Mouse (Mus musculus): ENCODE measurements around the gene Ggps1.
A peak's percentile ranks its signal among the peaks of the same experiment; 100 is the strongest.
"Not testable (repeated sequence)": the region's sequence is repeated elsewhere in the genome, so short reads cannot be mapped to it uniquely, and the experiment has no call there.

The Ggps1 gene

GRCm38 (mm10) chr13:14035875-14036630 is 27.2 kb downstream of the Ggps1 start:
- no peak for DNase-seq

GRCm38 (mm10) chr13:14035352-14035751 is 27.9 kb downstream of the Ggps1 start:
- not testable (repeated sequence) for DNase-seq

GRCm38 (mm10) chr13:14034073-14034348 is 29.3 kb downstream of the Ggps1 start:
- no peak for DNase-seq

- no peak for DNase-seq
Observed at GRCm38 (mm10) chr13:14033309-14034072, 29.8 kb downstream of the Ggps1 start.

DNA sequence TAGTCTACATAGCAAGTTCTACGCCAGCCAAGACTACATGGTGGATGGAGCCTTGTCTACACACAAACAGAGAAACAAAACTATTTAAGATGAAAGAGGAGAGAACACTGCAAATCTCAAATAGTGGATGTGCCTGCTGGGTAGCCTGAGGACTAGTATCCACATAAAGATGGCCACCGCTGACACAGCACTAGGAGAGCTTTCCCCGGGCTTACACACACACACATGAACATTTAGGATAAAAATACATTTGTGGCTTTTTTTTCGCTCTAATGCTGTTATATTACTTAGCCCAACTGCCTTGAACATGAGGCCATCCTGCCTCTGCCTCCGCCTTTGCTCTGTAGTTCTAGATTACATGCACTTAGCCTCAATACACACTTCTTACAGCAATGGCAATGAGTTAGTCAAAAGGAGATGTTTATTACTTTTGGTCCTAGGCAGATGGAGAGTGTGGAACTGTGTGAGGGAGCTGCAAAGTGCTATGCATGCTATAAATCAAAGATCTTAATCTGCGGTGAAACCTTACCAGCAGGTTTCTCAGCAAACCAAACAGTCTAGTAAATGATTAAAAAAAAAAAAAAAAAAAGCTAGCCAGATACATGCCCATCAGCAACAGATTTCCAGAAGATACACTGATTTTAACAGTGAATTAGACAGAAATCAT is 37.0 kb downstream of the Ggps1 start:
- no peak for DNase-seq

GRCm38 (mm10) chr13:14025554-14025953 is 37.7 kb downstream of the Ggps1 start:
- no peak for DNase-seq

DNA sequence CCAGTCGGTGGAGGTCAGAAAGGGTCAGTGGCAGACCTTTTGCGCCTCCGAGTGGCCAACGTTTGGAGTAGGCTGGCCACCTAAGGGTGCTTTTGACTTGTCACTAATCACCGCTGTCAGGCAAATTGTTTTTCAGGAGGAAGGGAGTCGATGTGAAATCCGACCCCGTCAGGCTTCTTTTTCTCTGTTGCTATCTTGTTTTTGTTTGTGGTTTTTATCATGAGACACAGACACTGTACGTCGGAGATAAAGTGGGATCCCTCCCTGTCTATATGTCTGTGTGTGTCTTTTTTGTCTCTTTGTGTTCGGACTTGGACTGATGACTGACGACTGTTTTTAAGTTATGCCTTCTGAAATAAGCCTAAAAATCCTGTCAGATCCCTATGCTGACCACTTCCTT is 41.9 kb downstream of the Ggps1 start:
- not testable (repeated sequence) for DNase-seq

DNA sequence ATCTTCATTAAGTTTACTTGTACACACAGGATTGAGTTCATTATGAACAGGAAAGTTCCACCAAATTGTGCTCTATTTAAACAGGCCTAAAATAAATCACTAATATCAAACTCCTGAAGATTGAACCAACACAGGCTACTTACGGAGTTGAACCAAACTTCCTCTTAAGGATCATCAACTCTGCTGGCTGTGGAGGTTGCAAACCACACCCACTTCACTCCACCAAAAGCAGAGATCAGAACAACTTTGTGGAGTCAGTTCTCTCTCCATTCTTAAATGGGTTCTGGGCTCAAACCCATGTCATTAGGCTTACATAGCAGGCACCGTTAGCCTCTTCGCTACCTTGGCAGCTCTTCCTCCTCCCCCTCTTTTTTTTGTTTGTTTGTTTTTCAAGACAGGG is 44.4 kb downstream of the Ggps1 start:
- no peak for DNase-seq

DNA sequence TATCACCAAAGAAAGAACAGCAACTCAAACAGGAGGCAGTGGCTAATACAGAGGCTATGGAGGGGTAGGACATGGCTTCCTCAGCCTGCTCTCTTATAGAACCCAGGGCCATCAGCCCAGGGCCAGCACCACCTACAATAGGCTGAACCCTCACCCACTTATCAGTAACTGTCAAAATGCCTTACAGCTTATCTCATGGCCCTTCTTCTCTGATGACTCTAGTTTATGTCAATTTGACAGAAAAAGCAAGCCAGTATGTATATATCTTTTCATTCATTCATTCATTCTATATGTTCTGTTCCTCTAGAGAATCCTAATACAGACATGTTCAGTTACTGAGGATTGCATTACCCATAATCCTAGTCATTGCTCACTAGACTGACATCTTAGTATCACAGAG is 45.0 kb downstream of the Ggps1 start:
- DNase-seq: no peak

DNA sequence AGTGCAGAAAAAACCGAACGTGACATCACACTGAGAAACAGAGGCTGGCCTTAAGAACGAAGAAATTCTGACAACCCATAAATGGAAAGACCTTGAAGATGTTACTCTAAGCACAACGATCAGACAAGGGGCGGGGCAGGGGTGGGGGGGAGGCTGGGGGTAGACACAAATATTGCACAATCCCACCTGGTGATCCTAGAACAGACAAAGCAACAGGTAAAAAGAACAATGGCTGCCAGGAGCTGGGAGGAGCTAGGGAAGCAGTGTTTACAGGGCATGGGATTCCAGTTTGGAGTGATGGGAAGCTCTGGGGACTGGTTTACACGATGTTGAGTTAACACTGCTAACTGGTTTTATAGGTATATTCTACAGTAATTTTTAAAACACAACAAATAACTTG is 47.7 kb downstream of the Ggps1 start:
- DNase-seq: no peak

DNA sequence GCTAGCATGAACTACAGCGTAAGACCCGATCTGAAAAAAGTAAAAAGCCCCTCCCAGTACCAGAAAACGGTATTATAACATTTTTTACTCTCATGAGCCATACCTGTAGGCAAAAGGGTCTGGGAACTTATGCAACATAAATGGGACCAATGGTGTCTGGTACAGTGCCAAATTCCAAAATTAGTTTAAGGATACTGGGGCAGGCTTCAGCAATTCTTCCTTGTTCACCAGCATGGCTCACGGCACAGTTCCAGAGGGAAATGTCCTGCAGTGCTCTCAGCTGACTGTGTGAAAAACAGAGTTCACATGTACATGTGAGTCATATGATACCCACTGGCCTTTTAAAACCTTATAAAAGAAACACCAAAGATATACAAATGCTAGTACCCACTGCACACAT is 48.7 kb downstream of the Ggps1 start:
- no peak for DNase-seq

DNA sequence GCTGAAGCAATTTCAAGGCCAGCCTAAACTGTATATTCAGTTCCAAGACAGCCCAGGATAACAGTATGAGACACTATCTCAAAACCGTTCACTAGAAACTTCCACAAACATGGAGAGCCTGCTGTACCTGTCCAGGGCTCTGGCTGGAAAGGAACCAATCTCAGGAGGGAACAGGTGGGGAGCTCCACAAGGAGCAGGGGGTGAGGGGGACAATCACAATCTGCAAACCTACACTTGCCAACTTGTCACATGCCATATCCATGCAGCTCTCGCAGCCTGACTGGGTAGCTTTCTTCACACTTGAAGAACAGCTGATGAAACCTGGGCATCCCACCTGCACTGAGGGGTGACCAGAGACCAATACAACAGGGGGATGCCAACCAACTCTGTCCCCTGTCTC is 49.3 kb downstream of the Ggps1 start:
- DNase-seq: no peak

DNA sequence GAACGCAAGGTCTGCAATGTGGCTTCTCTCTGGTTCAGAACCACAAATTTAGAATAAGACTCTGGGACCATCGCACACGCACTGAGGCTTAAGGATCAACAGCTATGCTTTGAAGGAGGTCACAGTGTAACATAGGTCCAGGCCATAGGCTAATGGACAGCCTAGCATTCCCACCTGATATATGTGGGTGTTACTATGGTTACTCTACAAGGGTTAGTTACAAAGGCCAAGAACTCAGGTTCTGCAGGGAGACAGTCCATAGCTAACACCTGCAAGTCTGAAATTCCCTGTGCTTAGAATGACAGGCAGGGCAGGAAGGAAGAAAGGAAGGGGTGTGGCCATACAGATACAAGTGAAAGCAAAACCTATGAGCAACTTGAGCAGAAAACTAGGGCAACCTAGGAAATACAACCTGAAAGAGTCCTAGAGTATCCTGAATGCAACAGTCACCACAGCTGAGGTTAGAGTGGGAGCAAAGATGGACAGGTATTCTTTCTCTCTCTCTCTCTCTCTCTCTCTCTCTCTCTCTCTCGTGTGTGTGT is 51.8 kb downstream of the Ggps1 start:
- no peak for DNase-seq

DNA sequence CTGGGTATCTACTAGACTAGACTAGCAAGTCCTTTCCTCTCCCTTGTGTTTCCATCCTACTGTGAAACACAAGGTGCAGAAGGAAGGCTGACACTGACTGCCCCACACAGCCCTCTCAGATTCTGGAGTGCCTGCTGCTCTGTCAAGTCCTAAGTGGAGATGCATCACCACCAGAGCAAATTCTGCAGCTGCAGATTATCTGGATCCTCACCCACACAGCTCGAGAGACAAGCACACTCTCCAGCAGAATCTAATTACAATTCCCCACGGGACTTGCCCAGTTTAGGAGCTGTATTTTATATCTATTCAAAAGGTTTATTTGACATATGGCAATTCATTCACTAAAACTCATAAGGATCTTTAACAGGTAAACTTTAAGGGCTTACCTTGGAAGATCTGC is 57.2 kb downstream of the Ggps1 start:
- no peak for DNase-seq

DNA sequence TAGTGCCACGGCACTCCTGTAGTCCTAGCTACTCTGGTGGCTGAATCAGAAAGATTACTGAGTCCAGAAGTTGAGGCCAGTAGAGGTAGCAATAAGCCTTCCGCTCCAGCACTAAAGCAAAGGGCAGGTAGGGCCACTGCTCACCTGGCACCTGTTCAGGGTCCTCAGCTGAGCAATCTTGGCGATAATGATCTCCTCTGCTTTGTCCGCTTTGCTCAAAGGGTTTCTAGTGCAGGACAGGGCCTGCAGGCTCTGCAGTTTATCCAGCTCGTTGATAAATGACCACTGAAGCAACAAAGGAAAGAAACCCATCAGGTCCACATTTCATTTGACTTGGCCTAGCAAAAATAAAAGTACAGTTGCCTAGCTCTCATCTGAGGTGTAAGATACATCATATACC is 58.3 kb downstream of the Ggps1 start:
- peak; percentile 5 for DNase-seq

DNA sequence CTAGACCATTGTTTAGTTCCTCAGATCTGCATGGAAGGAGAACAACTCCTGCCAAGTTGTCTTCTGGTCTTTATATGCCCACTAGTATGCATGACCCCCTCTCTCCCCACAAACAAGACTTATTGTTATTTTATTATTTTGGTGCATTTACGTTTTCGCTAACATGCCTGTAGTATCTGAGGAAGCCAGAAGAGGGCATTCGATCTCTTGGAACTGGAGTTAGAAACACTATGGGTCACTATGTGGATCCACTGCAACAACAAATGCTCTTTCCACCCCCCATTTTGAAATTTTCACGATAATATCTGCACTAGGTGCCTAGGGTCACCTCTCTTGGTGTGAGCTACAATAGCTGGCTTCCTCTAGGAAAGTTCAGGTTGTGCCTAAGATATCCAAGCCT is 59.2 kb downstream of the Ggps1 start:
- DNase-seq: peak; percentile 10

DNA sequence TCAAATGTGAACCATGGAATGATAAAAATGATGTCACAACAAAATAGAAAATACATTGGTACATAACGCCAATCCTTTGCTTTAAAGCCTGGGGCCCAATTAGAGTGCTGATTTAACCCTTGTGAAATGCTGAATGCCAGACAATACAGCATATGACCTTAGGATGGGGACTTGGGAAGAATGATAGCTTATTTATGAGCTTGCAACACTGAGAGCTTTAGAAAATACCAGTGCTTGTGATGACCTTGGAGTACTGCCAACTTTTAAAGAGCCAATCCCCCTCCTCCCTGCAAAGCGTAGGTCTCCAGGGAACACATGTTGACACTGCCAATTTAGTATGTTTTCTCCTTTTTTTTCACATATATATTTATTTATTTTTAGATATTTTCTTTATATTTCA is 60.6 kb downstream of the Ggps1 start:
- DNase-seq: peak; percentile 16

All from kidney, postnatal 14 days (tissue).